Mouse (Mus musculus) stomach, embryonic 15.5 days (tissue): ENCODE data around the gene Trpv4. TPM values are rescaled to one million over a fixed set of nuclear protein-coding genes. Genes with fewer than 3 reads are reported as not detected.

Source experiments
- ATAC-seq: fragments of 200-750 bp; cut with Nextera tagmentation; 2 replicates; pipeline ENCODE4 v1.8.0; 2017; ENCODE audit warnings: low read depth, moderate number of reproducible peaks, moderate TSS enrichment; ENCODE audit not compliant: insufficient read depth, low FRiP score
- H3K27ac ChIP-seq: fragments of 300-500 bp; sonication (generic); 2 replicates; pipeline ENCODE4 v1.5.1; 2015; ENCODE audit warnings: mild to moderate bottlenecking, inconsistent platforms
- H3K27me3 ChIP-seq: fragments of 300-500 bp; sonication (generic); replicated peaks from 2 replicates; pipeline ENCODE4 v1.6.1; 2015; ENCODE audit warnings: inconsistent platforms
- H3K36me3 ChIP-seq: fragments of 300-500 bp; sonication (generic); 2 replicates; pipeline ENCODE4 v1.6.1; 2015; ENCODE audit warnings: inconsistent platforms
- H3K4me1 ChIP-seq: fragments of 300-500 bp; sonication (generic); 2 replicates; pipeline ENCODE4 v1.6.1; 2015; ENCODE audit warnings: inconsistent platforms
- H3K4me2 ChIP-seq: fragments of 300-500 bp; sonication (generic); 2 replicates; pipeline ENCODE4 v1.6.1; 2015; ENCODE audit warnings: mild to moderate bottlenecking, inconsistent platforms
- H3K4me3 ChIP-seq: fragments of 300-500 bp; sonication (generic); replicated peaks from 2 replicates; pipeline ENCODE4 v1.5.1; 2015; ENCODE audit warnings: inconsistent platforms
- H3K9ac ChIP-seq: fragments of 300-500 bp; sonication (generic); 2 replicates; pipeline ENCODE4 v1.6.1; 2015; ENCODE audit warnings: inconsistent platforms
- H3K9me3 ChIP-seq: fragments of 300-500 bp; sonication (generic); 2 replicates; pipeline ENCODE4 v1.6.1; 2016; ENCODE audit warnings: inconsistent platforms
- WGBS: fragments of 180-500 bp; shearing (Covaris S2); methylation state at CpG from one replicate; pipeline ENCODE4 v1.1.7; 2015; 5-methylcytosine and 5-hydroxymethylcytosine counted together
- polyA plus RNA-seq: library from polyadenylated mRNA; unstranded; fragments of >200 nt; fragmentation: Nextera tagmentation; extraction: Ambion mirVana; gene quantifications from 2 replicates; pipeline ENCODE4 v1.2.1, GENCODE M21; 2015

Trpv4 gene
- polyA plus RNA-seq, 1 experiment from 2014 or later = 1.9 TPM

DNA sequence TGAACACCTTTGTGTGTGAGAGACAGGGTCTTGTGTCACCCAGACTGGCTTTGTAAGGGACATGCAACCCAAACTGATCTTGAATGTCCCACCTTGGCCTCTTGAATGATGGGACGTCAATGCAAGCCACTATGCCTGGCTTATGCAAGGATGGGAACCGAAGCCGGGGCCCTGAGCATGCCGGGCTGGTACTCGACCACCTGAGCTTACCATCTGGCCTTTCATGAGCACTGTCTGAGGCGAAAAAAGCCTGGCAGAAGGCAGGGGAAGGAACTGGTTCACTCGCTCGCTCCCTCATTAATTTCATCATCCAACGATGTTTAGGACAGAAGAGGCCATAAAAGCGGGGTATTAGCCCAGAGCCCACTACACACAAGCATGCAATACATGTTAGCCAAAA, 17.4 kb downstream of the Trpv4 start:
- WGBS = 80% methylated on average over 10 of the region's 10 CpGs
- no peaks in the 10 kb centered on the region for H3K36me3 ChIP-seq
- H3K27me3 ChIP-seq = no peaks in the 10 kb centered on the region
- H3K4me3 ChIP-seq = no peak overlapping the region
- no peak for ATAC-seq
- no peaks in the 10 kb centered on the region for H3K4me1 ChIP-seq
- H3K9ac ChIP-seq = no peak overlapping the region
- no peak overlapping the region for H3K4me2 ChIP-seq
- no peaks in the 10 kb centered on the region for H3K9me3 ChIP-seq
- no peak overlapping the region for H3K27ac ChIP-seq

DNA sequence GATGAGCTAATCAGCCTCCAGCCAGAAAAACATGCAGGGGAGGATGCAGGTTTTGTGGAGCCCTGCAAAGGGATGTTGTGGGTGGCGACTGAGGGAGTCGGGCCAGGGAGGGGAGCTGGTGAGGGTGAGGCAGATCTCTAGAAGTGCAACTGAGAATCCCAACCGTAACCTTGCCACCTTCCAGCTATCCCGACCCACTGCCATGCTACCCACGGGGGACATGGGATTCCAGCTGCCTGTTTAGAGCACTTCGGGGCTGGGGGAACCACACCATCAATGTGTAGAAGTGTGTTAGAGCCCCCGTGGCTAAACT, 18.6 kb downstream of the Trpv4 start:
- no peaks in the 10 kb centered on the region for H3K27me3 ChIP-seq
- H3K27ac ChIP-seq = no peak overlapping the region
- WGBS = 26% methylated on average over 7 of the region's 7 CpGs
- no peak overlapping the region for H3K9ac ChIP-seq
- H3K4me3 ChIP-seq = no peak overlapping the region
- no peaks in the 10 kb centered on the region for H3K9me3 ChIP-seq
- no peaks in the 10 kb centered on the region for H3K4me1 ChIP-seq
- no peaks in the 10 kb centered on the region for H3K36me3 ChIP-seq
- ATAC-seq = peak; percentile 31; the same call in 1 of the 2 replicates
- H3K4me2 ChIP-seq = peak overlapping the region; percentile 48

DNA sequence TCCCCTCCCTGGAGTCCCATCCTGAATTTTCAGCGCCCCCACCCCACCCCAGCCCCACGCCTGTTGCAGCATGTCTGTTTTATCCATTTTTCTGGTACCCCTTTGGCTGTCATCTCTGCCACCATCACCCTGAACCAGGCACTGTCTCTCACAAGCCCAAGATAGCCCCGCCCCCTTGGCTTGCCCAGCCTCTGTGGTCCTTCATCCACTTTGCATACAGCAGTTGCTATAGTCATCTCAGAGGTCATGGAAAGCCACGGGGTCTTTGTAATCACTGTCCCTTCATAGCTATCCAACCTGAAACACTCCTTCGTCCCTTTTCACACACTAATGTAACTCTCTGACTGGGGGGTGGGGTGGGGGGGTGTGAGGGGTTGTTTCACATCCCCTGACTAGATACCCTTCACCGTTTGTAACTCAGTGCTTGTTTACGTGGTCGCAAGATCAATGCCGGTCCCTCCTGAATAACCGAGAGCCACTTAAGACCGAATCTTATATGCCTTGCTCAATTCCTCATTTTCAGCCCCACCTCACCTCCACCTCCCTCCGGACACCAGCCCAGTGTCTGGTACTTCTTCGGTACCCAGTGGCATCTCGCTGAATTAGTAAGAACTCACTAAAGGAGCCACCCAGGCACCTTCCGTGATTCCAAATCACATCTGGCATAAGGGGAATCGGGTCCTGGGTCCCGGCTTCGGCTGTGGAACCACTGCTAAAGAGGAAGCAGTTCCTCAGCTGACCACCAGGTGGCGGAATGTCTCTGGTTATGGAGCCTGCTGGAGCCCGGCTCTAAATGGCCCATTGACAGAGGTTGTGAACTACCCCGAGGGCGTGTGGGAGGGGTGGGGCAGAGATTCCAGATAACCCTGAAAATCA, 19.2 kb downstream of the Trpv4 start:
- peak; percentile 77 for ATAC-seq
- Histone ChIP-seq H3K4me2 (peak overlapping the region; percentile 48), H3K9me3 (no peaks in the 10 kb centered on the region), H3K4me3 (peak overlapping the region; percentile 19; the same call in 1 of the 2 replicates), H3K36me3 (no peaks in the 10 kb centered on the region), H3K27ac (no peak overlapping the region), H3K4me1 (no peaks in the 10 kb centered on the region), H3K27me3 (no peaks in the 10 kb centered on the region), H3K9ac (no peak overlapping the region)
- 12% methylated on average over 22 of the region's 22 CpGs for WGBS

DNA sequence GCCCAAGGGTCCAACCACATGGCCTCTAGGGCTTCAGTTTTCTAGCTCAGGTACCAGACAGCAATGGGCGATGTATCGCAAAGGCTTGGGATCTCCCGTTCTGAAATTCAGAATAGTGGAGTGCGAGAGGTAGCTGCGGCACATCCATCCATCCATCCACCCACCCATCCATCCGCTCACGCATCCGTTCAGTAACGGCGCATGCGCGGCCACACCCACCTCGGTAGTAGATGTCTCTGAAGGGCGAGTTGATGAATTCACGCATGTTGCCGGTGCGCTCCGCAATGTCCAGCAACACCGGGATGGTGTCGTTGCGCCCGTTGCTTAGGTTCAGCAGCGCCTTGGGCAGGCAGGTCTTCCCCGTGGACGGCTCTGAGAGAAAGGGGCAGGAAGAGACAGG, 22.1 kb downstream of the Trpv4 start:
- no peak overlapping the region for H3K9ac ChIP-seq
- H3K9me3 ChIP-seq = no peaks in the 10 kb centered on the region
- 74% methylated on average over 25 of the region's 25 CpGs for WGBS
- H3K4me2 ChIP-seq = no peak overlapping the region
- ATAC-seq = no peak
- H3K27me3 ChIP-seq = no peaks in the 10 kb centered on the region
- no peaks in the 10 kb centered on the region for H3K4me1 ChIP-seq
- H3K27ac ChIP-seq = no peak overlapping the region
- H3K36me3 ChIP-seq = no peaks in the 10 kb centered on the region
- no peak overlapping the region for H3K4me3 ChIP-seq

DNA sequence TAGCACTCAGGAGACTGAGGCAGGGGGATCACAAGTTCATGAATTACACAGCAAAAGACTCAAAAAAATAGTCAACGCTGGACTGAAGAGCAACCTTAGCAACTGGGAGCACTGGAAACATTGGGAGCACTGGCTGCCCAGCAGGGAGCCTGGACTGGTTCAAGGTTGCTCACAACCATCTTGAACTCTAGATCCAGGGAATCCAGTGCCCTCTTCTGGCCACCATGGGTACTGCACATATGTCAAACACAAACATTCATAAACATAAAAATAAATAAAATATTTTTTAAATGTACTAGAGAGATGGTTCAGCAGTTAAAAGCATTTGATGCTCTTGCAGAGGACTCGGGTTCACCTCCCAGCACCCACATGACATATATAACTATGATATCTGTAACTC, 26.9 kb downstream of the Trpv4 start:
- ATAC-seq = no peak
- Histone ChIP-seq H3K9me3 (no peaks in the 10 kb centered on the region), H3K4me2 (no peak overlapping the region), H3K36me3 (no peaks in the 10 kb centered on the region), H3K9ac (no peak overlapping the region), H3K27ac (no peak overlapping the region), H3K4me3 (no peak overlapping the region), H3K27me3 (no peaks in the 10 kb centered on the region), H3K4me1 (no peaks in the 10 kb centered on the region)
- WGBS = 48% methylated on average over 2 of the region's 2 CpGs

DNA sequence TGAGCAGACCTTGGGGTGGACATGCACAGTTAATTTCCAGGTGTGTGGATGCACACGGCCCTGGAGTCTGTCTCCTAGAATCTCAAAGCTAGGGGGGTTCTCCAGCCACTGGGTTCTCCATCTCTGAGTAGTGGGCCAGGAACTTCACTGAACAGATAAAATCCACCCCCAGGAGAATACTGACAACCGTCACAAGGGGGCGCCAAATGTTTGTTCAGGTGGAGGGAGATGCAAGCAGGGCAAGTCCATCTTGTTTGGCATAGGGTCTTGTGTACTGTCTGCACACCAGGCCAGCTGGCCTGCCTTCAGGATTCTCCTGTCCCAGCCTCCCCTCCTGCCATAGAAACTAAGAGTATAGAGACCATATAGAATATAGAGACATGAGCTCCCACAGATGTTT, 32.6 kb downstream of the Trpv4 start:
- no peaks in the 10 kb centered on the region for H3K4me1 ChIP-seq
- H3K27me3 ChIP-seq = no peaks in the 10 kb centered on the region
- no peak overlapping the region for H3K4me3 ChIP-seq
- H3K36me3 ChIP-seq = no peaks in the 10 kb centered on the region
- H3K27ac ChIP-seq = no peak overlapping the region
- no peak overlapping the region for H3K4me2 ChIP-seq
- no peaks in the 10 kb centered on the region for H3K9me3 ChIP-seq
- 18% methylated on average over 3 of the region's 3 CpGs for WGBS
- ATAC-seq = no peak
- H3K9ac ChIP-seq = no peak overlapping the region

DNA sequence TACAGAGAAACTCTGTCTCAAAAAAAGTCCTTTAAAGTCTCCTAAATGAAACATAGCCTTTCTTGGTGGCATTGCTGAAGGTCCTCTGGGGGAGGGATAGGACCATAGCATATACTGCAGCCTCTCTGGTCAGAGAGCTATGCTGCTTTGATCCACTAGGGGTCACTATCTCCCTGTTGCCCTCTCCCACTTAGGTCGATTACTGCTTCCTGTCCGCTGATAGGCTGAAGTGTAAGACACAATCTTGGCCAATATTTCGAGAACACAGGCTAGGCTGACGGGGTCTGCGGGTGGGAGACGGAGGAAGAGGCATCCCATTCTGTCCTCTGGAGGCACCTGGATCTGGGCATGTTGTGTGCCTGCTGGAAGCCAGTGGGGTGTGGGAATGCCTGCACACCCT, 37.9 kb downstream of the Trpv4 start:
- no peaks in the 10 kb centered on the region for H3K4me1 ChIP-seq
- no peak overlapping the region for H3K27ac ChIP-seq
- no peak overlapping the region for H3K4me3 ChIP-seq
- no peaks in the 10 kb centered on the region for H3K36me3 ChIP-seq
- H3K9ac ChIP-seq = no peak overlapping the region
- no peaks in the 10 kb centered on the region for H3K27me3 ChIP-seq
- 40% methylated on average over 6 of the region's 6 CpGs for WGBS
- H3K9me3 ChIP-seq = no peaks in the 10 kb centered on the region
- no peak for ATAC-seq
- no peak overlapping the region for H3K4me2 ChIP-seq

DNA sequence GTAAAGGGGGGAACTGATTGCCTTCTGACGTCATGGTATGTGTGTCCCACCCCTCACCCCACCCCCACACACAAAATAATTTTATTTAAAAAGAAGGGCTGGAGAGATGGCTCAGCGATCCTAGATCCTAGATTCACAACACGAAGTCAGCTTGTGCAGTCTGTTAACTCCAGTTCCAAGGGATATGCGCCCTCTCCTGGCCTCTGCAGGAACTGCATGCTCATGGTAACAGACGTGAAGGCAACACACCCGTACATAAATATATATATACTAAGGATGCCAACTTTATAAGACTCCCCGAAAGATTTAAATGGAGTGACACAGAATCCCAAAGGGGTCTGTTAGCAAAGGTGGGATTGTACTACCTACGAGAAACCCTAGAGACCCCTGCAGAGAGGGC, 39.4 kb downstream of the Trpv4 start:
- Histone ChIP-seq H3K4me3 (no peak overlapping the region), H3K9me3 (no peaks in the 10 kb centered on the region), H3K36me3 (no peaks in the 10 kb centered on the region), H3K9ac (no peak overlapping the region), H3K27ac (no peak overlapping the region), H3K4me2 (no peak overlapping the region), H3K27me3 (no peaks in the 10 kb centered on the region), H3K4me1 (no peaks in the 10 kb centered on the region)
- ATAC-seq = no peak
- 26% methylated on average over 8 of the region's 8 CpGs for WGBS

DNA sequence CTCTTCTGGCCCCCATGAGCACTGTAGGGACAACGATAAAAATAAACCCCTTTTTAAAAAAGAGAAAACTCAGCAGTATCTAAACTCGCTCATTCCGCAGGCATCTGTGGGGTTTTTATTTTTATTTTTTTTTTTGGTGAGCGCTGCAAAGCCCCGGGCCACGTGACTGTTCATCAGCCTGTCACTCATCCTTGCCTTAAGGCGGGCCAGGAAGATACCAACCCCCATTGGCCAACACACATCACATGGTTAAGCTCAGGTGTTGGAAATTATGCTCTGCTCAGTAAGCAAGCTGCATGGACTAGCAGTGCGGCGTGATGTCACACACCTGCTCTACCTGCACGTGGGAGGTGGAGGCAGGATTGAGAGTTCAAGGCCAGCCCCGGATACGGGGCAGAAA, 40.4 kb downstream of the Trpv4 start:
- Histone ChIP-seq H3K27ac (no peak overlapping the region), H3K9ac (no peak overlapping the region), H3K4me1 (no peaks in the 10 kb centered on the region), H3K36me3 (no peaks in the 10 kb centered on the region), H3K9me3 (no peaks in the 10 kb centered on the region), H3K4me2 (no peak overlapping the region), H3K27me3 (no peaks in the 10 kb centered on the region), H3K4me3 (no peak overlapping the region)
- no peak for ATAC-seq
- 74% methylated on average over 12 of the region's 12 CpGs for WGBS

DNA sequence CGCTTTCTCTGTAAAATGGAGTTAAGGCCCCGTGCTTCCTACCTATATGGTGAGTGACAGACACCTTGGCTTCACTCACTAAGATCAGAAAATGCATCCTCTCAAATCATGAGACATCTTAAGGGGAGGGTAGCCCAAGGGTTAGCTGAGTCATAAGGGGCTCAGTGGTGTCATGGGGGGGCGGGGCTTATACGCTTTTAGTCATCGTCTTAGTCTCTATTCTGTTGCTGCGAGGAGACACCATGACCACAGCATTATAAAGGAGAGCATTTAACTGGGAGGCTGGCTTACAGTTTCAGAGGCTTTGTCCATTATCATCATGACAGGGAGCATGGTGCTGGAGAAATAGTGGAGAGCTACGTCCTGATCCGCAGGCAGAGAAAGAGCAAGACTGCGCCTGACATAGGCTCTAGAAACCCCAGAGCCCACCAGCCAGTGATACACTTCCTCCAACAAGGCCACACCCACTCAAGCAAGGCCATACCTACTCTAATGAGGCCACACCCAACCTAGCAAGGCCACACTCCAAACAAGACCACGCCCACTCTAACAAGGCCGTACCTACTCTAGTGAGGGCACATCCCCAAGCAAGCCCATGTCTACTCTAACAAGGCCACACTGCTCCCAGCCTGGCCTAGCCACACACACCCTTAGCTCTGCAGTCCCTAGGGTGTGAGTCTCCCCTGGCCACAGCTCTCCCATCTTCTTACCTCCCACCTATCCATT, 41.7 kb downstream of the Trpv4 start:
- ATAC-seq = 0 out of 2 replicates have a peak, but pooled peaks have one; percentile 15
- WGBS = 78% methylated on average over 11 of the region's 11 CpGs
- no peak overlapping the region for H3K27ac ChIP-seq

DNA sequence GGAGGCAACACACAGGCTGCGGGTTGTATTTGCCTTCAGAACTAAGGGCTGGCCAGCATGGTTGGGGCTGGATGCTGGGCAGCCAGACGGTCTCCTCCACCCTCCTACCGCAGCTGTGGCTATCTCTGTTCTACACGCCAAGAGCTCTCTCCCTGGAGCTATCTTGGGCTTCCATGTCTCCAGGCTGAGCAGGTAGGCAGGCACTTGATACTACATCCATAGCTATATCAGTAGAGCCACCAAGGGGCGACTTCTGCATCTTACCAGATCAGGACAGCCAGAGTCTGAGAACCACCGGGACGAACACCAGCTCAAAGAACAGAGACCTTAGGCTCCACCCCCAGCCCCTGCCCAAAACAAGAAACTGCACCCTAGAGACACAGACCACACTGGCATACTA, 43.4 kb downstream of the Trpv4 start:
- H3K4me2 ChIP-seq = no peak overlapping the region
- no peaks in the 10 kb centered on the region for H3K27me3 ChIP-seq
- H3K4me3 ChIP-seq = no peak overlapping the region
- no peaks in the 10 kb centered on the region for H3K9me3 ChIP-seq
- no peak overlapping the region for H3K27ac ChIP-seq
- no peak for ATAC-seq
- no peaks in the 10 kb centered on the region for H3K4me1 ChIP-seq
- H3K9ac ChIP-seq = no peak overlapping the region
- WGBS = 61% methylated on average over 7 of the region's 7 CpGs
- H3K36me3 ChIP-seq = no peaks in the 10 kb centered on the region

More for the DNA sequence above, 41.7 kb downstream of the Trpv4 start:
- H3K9me3 ChIP-seq = no peaks in the 10 kb centered on the region
- no peak overlapping the region for H3K4me2 ChIP-seq
- no peaks in the 10 kb centered on the region for H3K4me1 ChIP-seq
- no peak overlapping the region for H3K4me3 ChIP-seq
- H3K9ac ChIP-seq = no peak overlapping the region
- H3K27me3 ChIP-seq = no peaks in the 10 kb centered on the region
- H3K36me3 ChIP-seq = no peaks in the 10 kb centered on the region

DNA sequence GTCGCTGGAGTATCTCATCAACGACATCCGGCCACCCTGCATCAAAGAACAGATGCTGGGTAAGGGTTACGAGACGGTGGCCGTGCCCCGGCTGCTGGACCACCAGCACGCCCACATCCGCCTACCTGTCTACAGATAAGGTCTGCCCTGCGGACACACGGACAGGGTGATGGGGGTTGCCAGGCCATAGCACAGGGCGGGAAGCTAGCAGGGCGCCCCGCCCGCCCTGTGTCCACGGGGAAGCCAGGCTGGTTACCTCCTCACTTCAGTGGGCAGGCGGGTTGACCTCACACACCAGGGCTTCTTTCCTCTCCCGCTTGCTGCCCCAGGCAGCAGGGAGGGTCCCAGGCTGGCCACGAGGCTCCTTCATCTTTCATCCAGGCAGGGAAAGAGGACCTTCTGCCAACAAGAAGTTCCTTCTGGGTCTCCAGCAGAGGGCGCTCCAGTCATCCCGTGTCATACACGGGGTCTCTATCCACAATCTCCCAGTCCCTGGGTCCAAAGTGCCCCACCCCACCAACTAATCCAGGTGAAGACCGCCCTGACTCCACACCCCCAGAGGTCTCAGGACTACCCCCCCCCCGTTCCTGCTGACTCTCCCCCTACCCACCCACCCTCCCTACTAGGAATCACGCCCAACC, 46.1 kb downstream of the Trpv4 start:
- Histone ChIP-seq H3K4me3 (no peak overlapping the region), H3K4me1 (peaks cover 14% of the 10 kb centered on the region), H3K27me3 (no peaks in the 10 kb centered on the region), H3K9ac (no peak overlapping the region), H3K27ac (no peak overlapping the region), H3K9me3 (no peaks in the 10 kb centered on the region), H3K36me3 (no peaks in the 10 kb centered on the region), H3K4me2 (no peak overlapping the region)
- WGBS = 64% methylated on average over 24 of the region's 25 CpGs
- no peak for ATAC-seq
